Mouse (Mus musculus): ENCODE results near the gene Gm9733.
"Not testable (repeated sequence)": the region's sequence is repeated elsewhere in the genome, so short reads cannot be mapped to it uniquely, and the experiment has no call there.

Gm9733 gene

DNA sequence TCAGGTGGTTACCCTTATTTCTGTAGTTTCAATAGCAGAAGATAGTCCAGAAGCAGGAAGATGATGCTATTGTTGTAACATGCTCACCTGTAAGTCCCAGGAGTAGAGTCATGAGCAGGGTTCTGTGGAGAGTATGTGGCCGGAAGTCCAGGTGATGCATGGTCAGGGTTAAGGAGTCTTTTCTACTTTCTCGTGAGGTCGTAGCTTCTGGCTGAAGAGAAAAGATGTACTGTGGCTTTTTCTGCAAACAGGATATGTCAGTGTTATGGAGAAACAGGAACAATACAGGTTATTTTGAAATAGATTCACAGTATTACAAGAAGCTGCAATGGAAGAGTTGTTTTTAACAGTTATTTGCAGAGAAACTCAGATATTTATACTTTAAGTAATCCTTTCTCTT lies at the start of gene Gm9733:
Gene Gm9733 (minus strand): TSS at position 240 of the 400 bp plus-strand sequence.
- DNase-seq (ENCODE audit: low read depth) = no peak

DNA sequence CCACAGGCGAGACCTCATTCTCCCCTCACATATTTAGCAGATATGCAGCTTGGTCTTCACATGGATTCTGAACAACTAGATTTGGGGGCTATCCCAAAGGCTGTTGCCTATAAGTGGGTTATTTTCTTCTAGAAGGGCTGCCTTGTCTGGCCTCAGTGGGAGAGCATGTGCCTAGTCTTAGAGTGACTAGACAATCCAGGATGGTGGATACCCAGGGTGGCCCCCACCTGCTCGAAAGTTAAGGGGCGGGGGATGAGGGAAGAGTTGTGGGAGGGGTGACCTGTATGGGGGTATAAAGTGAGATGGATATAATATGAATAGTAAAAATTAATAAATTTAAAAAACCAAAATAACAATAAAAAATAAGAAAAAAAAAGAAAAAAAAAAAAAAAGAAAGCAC lies 23.6 kb upstream of the Gm9733 start:
- DNase-seq (ENCODE audit: low read depth) = not testable (repeated sequence)

DNA sequence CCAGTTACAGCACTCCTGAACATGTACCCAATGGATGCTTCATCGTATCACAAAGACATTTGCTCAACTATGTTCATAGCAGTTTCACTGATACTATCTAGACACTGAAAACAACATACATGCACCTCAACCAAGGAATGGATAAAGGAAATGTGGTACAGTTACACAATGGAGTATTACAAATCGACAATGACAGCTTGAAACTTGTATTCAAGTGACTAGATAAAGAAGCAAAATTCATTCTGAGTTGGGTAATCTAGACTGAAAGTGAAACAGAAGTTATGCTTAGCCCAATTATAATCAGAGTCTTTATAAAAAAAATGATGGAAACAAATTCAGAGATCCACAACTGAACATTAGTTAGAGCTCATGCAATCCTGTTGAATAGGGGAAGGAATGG lies 18.2 kb upstream of the Gm9733 start:
- DNase-seq (ENCODE audit: low read depth) = not testable (repeated sequence)

DNA sequence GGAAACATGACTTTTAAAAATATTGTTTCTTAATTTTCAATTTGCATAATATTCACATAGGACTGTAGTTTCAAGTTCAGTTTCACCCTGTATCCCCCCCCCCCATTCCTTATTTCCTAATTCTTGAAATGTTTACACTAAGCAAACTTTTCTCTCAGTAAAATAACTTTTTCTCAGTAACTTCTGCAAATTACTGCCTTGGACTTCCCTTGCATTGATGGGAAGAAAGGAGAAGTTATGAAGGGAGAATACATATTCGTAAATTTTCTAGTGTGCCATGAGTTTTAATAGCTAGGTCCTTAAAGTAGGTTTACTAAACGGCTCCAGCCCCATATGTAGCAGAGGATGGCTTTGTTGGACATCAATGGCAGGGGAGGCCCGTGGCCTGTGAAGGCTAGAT lies 13.5 kb upstream of the Gm9733 start:
- DNase-seq (ENCODE audit: low read depth) = not testable (repeated sequence)

DNA sequence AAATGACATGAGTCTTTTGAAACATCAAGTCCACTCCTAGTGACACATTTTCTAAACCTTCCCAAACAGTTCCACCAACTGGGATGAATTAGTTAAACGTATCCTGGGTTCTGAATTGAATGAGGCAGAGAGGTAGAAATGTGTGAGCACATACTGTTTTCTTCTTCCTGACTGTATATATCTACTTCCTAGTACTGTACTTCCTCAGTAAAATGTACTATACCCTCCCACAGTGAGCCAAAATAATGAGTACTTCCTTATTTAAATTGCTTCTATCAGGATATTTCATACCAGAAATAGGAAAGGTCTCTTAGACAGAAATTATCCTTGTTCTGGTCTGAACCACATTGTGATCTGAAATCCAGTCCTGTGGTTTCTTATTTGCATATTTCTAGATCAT lies 8.2 kb upstream of the Gm9733 start:
- DNase-seq (ENCODE audit: low read depth) = no peak

DNA sequence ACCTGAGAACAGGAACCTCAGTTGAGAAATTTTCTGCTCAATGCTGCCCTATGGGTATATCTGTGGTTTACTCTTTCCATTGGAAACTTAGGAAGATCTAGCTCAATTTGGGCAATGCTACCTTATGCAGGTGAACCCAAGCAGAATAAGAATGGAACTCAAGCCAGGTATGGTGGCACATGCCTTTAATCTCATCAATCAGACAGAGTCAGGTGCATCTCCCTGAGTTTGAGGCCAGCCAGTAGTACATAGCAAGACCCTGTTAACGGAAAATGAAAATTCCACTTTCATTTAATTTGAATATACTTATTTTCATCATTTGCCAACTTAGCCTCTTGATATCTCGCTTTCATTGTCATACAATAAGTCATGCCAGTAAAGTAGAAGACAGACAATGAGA lies 2.1 kb upstream of the Gm9733 start:
- no peak for DNase-seq (ENCODE audit: low read depth)

DNA sequence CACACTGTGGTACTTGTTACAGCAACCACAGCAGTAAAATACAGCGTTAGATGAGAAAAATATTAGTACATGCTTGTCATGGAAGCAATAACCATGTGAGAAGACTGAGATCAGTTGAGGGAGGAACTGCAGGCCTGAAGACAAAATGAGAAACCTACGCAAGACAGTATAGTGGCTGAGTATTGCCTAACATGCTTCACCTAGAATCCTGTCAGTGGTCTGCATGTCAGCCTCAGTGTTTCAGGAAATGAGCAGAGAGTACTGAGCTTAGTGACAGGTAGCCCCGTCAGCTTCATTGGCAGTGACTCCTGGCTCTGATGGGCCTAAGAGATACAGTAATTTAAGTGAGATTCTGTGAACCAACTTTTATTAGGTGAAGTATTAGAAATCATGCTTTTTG lies 557 bp downstream of the Gm9733 start:
- DNase-seq (ENCODE audit: low read depth) = no peak

DNA sequence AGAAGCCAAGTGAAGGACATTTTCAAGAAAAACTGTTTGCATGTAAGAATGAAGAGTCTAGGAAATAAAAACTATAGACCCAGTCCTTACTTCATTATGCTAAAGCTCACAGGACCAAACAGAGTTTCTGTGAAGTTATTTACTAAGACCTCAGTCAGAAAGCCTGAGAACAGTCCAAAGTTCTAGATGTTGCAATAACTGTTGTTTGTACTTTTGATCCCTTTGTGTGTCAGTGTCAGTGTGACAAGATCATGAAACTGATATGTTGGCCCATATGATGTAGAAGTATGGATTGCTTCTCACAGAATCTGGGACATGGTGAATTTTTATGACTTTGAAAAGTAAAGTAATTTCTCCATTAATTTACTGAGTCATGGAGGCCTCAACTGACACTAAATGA lies 2.6 kb downstream of the Gm9733 start:
- DNase-seq (ENCODE audit: low read depth) = no peak

DNA sequence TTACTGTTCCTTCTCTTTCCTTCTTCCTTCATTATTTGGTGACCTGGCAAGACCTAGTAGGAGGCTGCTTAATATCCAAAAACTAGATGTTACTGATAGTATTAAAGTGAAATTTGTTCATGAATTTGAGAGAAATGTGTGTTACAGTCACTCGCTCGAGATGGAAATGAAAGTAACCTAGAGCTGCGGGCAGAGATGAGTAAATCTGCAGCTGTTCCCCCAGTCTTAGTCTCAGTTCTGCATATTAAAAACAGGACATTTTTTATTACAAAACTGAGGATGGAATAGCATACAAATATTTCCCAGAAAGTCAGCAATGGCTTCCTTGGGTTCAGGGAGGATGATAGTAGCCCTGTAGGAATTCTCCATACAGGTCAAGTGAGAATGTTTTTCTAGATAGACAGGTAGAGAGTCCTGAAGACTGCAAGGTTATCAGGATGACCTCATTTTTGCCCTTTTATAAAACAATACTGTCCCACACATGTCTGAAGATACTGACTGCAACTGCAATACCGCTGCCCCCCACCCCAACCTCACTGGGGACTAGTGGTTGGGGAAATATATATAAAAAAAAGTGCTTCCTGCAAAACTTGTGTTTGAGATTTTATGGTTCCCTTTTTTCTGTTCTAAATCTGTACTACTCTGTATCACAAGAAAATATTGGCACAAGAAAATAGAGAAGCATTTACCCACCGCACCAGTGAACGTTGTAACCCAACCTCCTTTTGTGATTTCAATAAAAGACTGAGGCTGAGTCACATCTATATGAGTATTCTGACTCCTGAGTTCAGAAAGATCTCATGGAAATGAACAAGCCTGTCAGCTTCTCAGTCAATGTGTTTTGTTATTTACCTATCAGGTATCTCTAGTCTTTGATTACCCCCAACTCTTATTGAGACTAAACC lies 47.4 kb downstream of the Gm9733 start:
- DNase-seq (ENCODE audit: low read depth) = no peak

DNA sequence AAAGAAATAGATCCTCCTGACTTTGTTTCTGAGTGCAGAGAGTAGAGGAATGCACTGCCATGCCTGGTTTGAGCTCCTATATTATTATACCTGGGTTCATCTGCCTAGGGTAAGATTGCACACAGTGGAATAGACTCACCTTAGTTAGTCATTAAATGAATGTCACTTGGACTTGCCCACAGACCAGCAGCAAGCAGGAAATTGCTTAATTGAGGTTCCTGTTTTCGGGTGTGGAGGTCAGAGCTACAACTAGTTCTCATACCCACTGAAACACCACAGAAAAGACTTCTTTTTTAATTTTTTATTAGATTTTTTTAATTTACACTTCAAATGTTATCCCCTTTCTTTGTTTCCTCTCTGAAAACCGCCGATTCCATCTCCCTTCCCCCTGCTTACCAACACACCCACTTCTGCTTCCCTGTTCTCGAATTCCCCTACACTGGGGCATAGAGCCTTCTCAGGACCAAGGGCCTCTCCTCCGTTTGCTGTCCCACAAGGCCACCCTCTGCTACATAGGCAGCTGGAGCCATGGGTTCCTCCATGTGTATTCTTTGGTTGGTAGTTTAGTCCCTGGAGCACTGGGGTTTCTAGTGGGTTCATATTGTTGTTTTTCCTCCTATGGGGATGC lies 56.1 kb downstream of the Gm9733 start:
- DNase-seq (ENCODE audit: low read depth) = no peak

DNA sequence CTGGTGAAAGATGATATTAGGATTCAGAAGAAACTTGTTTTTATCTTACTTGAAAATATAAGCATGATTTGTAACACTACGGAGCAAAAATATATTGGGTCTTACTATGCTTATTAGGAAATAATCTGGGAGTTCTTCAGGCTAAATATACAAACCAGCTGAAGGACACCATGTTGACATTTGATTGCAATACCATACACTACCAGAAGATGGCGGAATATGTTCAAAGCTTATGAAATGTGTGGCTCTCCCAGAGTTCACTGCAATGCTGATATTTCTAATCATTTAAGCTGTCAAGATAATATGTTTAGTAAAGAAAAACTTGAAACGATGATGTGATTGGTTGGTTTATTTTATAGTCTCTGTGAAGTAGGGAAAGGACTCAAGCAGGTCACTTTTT lies 67.7 kb downstream of the Gm9733 start:
- peak; percentile 57 for DNase-seq (ENCODE audit: low read depth)

DNA sequence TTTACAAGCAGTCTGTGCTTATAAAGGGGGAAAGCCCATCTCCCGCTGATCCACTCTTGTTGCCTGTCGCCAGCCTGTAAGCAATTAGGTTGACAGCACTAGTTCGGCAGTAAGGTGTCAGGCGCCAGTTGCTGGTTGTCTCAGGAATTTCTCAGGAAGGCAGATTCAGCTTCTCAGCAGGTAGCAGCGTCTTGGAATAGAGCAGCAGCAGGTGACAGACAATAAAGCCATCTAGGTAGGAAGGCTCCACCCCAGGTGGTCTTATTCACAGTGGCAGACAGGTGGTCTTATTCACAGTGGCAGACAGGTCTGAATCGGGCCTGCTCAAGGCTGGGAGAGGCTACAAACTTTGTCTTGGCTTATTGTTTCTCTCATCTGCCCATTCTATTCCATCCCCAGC lies 76.4 kb downstream of the Gm9733 start:
- DNase-seq (ENCODE audit: low read depth) = no peak

Data from induced T-regulatory cell, adult 2 months (primary cell).